In the genomic region with DNA sequence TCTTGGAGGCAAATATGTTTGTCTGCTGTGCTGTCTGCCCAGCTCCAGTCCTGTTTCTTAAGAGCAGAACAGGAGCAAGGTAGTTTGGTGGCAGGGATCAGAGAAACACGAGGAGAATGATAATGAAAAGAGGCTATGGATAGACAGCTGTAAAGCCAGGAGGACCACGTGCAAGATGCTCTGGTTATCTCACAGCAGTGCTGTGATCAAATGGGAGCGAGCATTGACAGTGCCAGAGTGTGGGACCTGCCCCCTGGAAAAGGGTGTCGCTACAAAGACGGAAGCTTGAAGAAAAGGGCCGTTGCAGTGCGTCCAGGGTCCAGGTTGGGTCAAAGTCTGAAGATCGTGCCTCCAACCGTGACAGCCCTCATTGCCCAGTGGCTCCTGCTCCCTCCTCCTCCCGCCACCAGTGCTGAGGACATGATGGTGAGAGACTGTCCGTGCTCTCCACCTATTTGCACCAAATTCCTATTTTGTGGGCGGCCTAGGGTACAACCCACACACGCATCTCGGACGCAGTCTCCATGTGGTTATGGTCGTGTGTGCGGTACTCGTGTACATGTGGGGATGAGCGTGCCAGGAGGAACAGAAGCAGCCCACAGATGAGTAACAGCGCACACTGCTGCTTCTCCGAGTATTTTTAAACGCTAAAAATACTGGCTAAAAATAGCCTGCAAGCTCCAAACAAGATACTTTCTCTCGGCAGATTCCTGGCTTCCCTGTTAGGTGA, we compare ENCODE assay signal across 10 mouse cellular contexts. TPM values are rescaled to one million over a fixed set of nuclear protein-coding genes. Genes with fewer than 3 reads are reported as not detected.
A peak's percentile ranks its signal among the peaks of the same experiment; 100 is the strongest.
DNase-seq lines count a peak whose midpoint lies in the region; ATAC-seq and TF ChIP-seq lines count a peak whose summit lies in the region.
"Had no signal": no experiment of that assay in that cellular context is flagged by ENCODE, and none has a peak within 500 bp of the region (broad histone marks: within the 10 kb centered on the region; RNA-seq: fewer than 3 reads in every experiment).

No protein-coding gene starts in this region.

- H3K4me3 ChIP-seq in heart, embryonic 10.5 days = peak overlapping the region; percentile 78
- H3K4me3 ChIP-seq in cortical plate, adult 2 months (ENCODE audit: insufficient read depth, low read length) = peak overlapping the region; percentile 53
- H3K4me3 ChIP-seq in neural tube, embryonic 12.5 days = peak overlapping the region; percentile 61; the same call in 1 of the 2 replicates

- peaks cover 31% of the 10 kb centered on the region; the same call in 1 of the 2 replicates for H3K27me3 ChIP-seq in heart, embryonic 10.5 days (ENCODE audit: insufficient read depth, poor library complexity, severe bottlenecking)
- peaks cover 49% of the 10 kb centered on the region for H3K27me3 ChIP-seq in neural tube, embryonic 12.5 days (replicated peaks)
- H3K27me3 ChIP-seq: Patski had no signal

- ATAC-seq in neural tube, embryonic 12.5 days (ENCODE audit: low FRiP score, low read depth) = no peak

- no peak for TF ChIP-seq CTCF in cortical plate, adult 2 months (IDR thresholded peaks at IDR 0.05; ENCODE audit: extremely low read depth, insufficient read depth, low read length)

- no peak overlapping the region for H3K9ac ChIP-seq in neural tube, embryonic 12.5 days

- H3K27ac ChIP-seq in heart, embryonic 10.5 days = peak overlapping the region; percentile 92
- peak overlapping the region; percentile 85 for H3K27ac ChIP-seq in cortical plate, adult 2 months (ENCODE audit: insufficient read depth, low read length)
- no peak overlapping the region for H3K27ac ChIP-seq in neural tube, embryonic 12.5 days

- H3K9me3 ChIP-seq in heart, embryonic 10.5 days = no peaks in the 10 kb centered on the region
- H3K9me3 ChIP-seq in neural tube, embryonic 12.5 days = no peaks in the 10 kb centered on the region

- 0 out of 2 replicates have a peak, but pooled peaks cover 3% of the 10 kb centered on the region for H3K36me3 ChIP-seq in heart, embryonic 10.5 days
- H3K36me3 ChIP-seq in neural tube, embryonic 12.5 days = no peaks in the 10 kb centered on the region

- peaks cover 89% of the 10 kb centered on the region for H3K4me1 ChIP-seq in heart, embryonic 10.5 days
- H3K4me1 ChIP-seq in cortical plate, adult 2 months (ENCODE audit: control insufficient read depth, insufficient read depth, low read length) = peaks cover 22% of the 10 kb centered on the region
- peaks cover 35% of the 10 kb centered on the region for H3K4me1 ChIP-seq in neural tube, embryonic 12.5 days

- 0 out of 2 replicates have a peak, but pooled peaks have one; percentile 17 for TF ChIP-seq POLR2A in cortical plate, adult 2 months (IDR thresholded peaks at IDR 0.05; ENCODE audit: extremely low read depth, insufficient read depth, low read length)

- 3% methylated on average over 23 of the region's 23 CpGs for WGBS in heart, embryonic 10.5 days
- WGBS in neural tube, embryonic 12.5 days = 8% methylated on average over 23 of the region's 23 CpGs

- H3K4me2 ChIP-seq in neural tube, embryonic 12.5 days (replicated peaks) = peak overlapping the region; percentile 99

- intact Hi-C loops in heart, postnatal 14 days (cut with DNase I) = no loop called here
- intact Hi-C loops in heart, postnatal 36 days (cut with DNase I) = loop anchor here (2.0 kb wide), 1 partner anchor 17 kb away; the partner anchor contains the start of gene Usp2

- no peak for DNase-seq in heart, embryonic 10.5 days (ENCODE audit: low spot score)
- DNase-seq in heart, postnatal 14 days = no peak
- DNase-seq in heart, postnatal 36 days = peak; percentile 31 to 54
- peak; percentile 91 for DNase-seq in layer of hippocampus, adult 9-11 months
- DNase-seq in ovary, adult 18-20 months (ENCODE audit: low spot score) = no peak
- DNase-seq in ovary, postnatal 10 days (ENCODE audit: low spot score) = no peak

RNA-seq across cellular contexts. Expression of gene Usp2, which starts 16.7 kb away (rescaled TPM):
- polyA plus RNA-seq in heart, embryonic 10.5 days (2016; fragmentation: Nextera tagmentation; extraction: Ambion mirVana) = 36.1 and 59.0 TPM in 2 replicates
- 100 to 1,000 TPM; 149 to 157 TPM for total RNA-seq in heart, postnatal 14 days (2021)
- polyA plus RNA-seq in cortical plate, adult 2 months (2012; rRNA removed) = 50.1 and 50.9 TPM in 2 replicates
- total RNA-seq in heart, postnatal 36 days (2021) = 100 to 1,000 TPM; 137 to 198 TPM
- polyA plus RNA-seq in neural tube, embryonic 12.5 days (2016; fragmentation: Nextera tagmentation; extraction: Ambion mirVana) = 9.1 and 9.3 TPM in 2 replicates

RNA-seq across cellular contexts. Expression of gene Mfrp, which starts 18.0 kb away (rescaled TPM):
- 0.21 TPM in 1 of 2 replicates, not detected in the other for polyA plus RNA-seq in heart, embryonic 10.5 days (2016; fragmentation: Nextera tagmentation; extraction: Ambion mirVana)
- not detected for total RNA-seq in heart, postnatal 14 days (2021)
- polyA plus RNA-seq in cortical plate, adult 2 months (2012; rRNA removed) = 0.15 and 0.35 TPM in 2 replicates
- total RNA-seq in heart, postnatal 36 days (2021) = not detected
- polyA plus RNA-seq in neural tube, embryonic 12.5 days (2016; fragmentation: Nextera tagmentation; extraction: Ambion mirVana) = 0.18 TPM in 1 of 2 replicates, not detected in the other
- total RNA-seq: heart, postnatal 10 days had no signal

RNA-seq across cellular contexts. Expression of gene C1qtnf5, which starts 23.5 kb away (rescaled TPM):
- polyA plus RNA-seq in heart, embryonic 10.5 days (2016; fragmentation: Nextera tagmentation; extraction: Ambion mirVana) = 0.50 TPM in 1 of 2 replicates, not detected in the other
- total RNA-seq in heart, postnatal 14 days (2021) = 10 to 100 TPM; 15.2 to 19.5 TPM
- polyA plus RNA-seq in cortical plate, adult 2 months (2012; rRNA removed) = 24.7 and 30.5 TPM in 2 replicates
- total RNA-seq in heart, postnatal 36 days (2021) = 1 to 10 TPM; 8.4 to 8.9 TPM
- 0.43 and 0.74 TPM in 2 replicates for polyA plus RNA-seq in neural tube, embryonic 12.5 days (2016; fragmentation: Nextera tagmentation; extraction: Ambion mirVana)

RNA-seq across cellular contexts. Expression of gene Gm49380, which starts 29.7 kb away (rescaled TPM):
- 0.07 and 0.18 TPM in 2 replicates for polyA plus RNA-seq in heart, embryonic 10.5 days (2016; fragmentation: Nextera tagmentation; extraction: Ambion mirVana)
- under 1 TPM in 1 of 2 experiments, not detected in 1; 0.12 TPM for total RNA-seq in heart, postnatal 14 days (2021)
- polyA plus RNA-seq in cortical plate, adult 2 months (2012; rRNA removed) = 0.10 and 0.19 TPM in 2 replicates
- under 1 TPM in 1 of 2 experiments, not detected in 1; 0.14 TPM for total RNA-seq in heart, postnatal 36 days (2021)
- 0.18 and 0.51 TPM in 2 replicates for polyA plus RNA-seq in neural tube, embryonic 12.5 days (2016; fragmentation: Nextera tagmentation; extraction: Ambion mirVana)

RNA-seq across cellular contexts. Expression of gene Rnf26, which starts 29.8 kb away (rescaled TPM):
- polyA plus RNA-seq in heart, embryonic 10.5 days (2016; fragmentation: Nextera tagmentation; extraction: Ambion mirVana) = 53.6 and 55.8 TPM in 2 replicates
- total RNA-seq in heart, postnatal 14 days (2021) = 10 to 100 TPM; 10.1 to 11.3 TPM
- polyA plus RNA-seq in cortical plate, adult 2 months (2012; rRNA removed) = 29.5 and 30.3 TPM in 2 replicates
- 1 to 10 TPM; 6.7 to 7.6 TPM for total RNA-seq in heart, postnatal 36 days (2021)
- 57.4 and 59.2 TPM in 2 replicates for polyA plus RNA-seq in neural tube, embryonic 12.5 days (2016; fragmentation: Nextera tagmentation; extraction: Ambion mirVana)

Comparison
In these comparisons a context has a peak if more than half of its experiments do, and no peak if none do; other contexts are left out.
1. DNase-seq: peak in heart, postnatal 36 days (2 of 2) and layer of hippocampus, adult 9-11 months (single experiment); none in heart, embryonic 10.5 days (single experiment), heart, postnatal 14 days (0 of 2), ovary, adult 18-20 months (single experiment) and ovary, postnatal 10 days (single experiment).
2. RNA of gene C1qtnf5, which starts 23.5 kb away (polyA plus RNA-seq): 24.7 to 30.5 TPM in cortical plate, adult 2 months; 0.43 to 0.74 TPM in neural tube, embryonic 12.5 days and 0.50 TPM in heart, embryonic 10.5 days; every median in the first group is over 10 times any median in the second.
3. Peak in every context shown above with its lines, with median percentiles within 50 percentile points of each other: H3K4me3 ChIP-seq.